Mouse (Mus musculus): Measurements from ENCODE around the gene Catsper1.
"Not testable (repeated sequence)": the region's sequence is repeated elsewhere in the genome, so short reads cannot be mapped to it uniquely, and the experiment has no call there.

Catsper1 gene

DNA sequence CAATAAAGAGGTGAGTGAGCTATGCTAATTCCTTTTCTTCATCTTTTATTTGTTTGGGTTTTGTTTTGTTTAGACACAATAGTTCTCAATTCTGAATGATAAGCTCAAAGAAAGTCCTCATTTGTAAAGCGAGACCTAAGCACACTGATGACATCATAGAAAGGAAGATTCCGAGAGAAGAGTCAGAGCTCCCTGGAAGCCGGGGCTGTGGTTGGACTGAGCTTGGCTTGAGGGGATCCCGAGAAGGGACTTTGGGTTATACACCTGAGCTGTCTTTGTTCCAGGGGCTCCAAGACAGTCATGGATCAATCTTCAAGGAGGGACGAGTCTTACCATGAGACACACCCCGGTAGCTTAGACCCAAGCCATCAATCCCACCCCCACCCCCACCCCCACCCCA is at the start of gene Catsper1:
Gene Catsper1 (plus strand): TSS at position 301 of the 400 bp plus-strand sequence.
- no peak for DNase-seq

DNA sequence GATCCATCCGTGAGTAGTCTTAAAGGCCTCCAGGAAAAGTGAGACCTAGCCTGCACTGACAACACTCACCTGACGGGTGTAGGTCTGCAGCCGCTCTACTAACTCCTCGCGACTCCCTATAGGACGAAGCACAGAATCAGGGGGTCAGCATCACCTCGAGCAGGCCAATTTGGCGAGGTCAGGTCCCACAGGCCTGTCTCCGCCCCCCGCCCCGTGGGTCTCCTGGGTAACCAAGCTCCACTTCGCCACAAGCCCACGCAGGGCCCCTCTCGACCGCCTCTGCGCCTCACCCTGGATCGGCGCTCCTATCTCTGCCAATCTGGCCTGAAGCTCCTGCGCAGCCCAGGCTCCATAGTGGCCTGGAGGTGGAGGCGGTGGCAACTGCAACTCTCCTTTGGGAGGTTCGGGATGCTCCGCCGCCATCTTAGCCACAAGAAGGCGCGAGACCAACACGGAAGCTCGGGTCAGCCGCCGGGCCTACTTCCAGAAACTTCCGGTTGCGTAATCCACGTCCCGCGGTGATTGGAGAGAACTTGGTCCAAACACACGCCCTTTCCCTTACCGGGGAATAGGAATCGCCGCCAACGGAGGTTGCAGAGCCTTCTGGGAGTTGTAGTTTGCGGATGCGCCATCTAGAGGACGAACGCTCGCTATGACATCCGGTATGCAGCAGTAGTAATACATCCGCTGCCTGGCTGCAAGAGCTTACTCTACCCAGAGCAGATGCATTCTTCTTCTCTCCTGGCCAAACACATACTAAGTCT is 40.4 kb upstream of the Catsper1 start, which contains the start of gene Sf3b2:
Gene Sf3b2 (minus strand): TSS at position 484 of the 764 bp plus-strand sequence.
- DNase-seq: peak; percentile 98 to 99

DNA sequence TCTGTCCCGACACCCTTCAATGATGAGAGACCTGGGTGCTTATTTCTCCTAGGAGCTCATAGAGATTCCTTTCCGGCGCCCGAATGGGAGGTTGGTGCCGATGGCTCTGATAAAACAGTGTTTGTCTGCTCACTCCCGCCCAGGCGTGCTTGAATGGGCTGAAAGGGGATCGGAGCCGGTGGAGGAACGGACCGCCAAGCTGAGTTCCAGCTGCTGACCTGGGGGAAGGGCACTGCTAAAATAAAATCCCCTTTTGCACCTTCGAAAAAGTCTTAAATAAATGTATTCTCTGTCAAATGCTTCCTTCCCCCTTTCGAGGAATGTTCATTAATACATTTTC is 39.8 kb upstream of the Catsper1 start:
- DNase-seq: no peak

DNA sequence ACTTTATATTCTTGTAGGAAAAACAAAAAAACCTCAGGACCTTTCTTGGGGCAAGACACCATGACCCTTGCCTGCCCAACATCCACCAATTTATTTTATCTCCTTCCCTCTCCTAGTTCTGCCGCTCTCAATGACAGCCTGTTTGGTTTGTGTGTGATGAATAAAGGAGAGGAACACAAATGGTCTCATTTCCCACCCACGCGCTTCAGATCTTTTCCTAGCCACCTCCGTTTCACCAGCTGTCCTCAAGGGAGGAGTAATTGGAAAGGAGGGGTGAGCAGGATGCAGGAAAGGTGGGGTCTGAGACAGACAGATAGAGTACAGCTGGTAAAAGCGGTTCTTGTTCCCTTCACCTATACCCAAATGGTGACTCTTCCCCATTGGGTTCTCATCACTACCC is 38.9 kb upstream of the Catsper1 start:
- no peak for DNase-seq

DNA sequence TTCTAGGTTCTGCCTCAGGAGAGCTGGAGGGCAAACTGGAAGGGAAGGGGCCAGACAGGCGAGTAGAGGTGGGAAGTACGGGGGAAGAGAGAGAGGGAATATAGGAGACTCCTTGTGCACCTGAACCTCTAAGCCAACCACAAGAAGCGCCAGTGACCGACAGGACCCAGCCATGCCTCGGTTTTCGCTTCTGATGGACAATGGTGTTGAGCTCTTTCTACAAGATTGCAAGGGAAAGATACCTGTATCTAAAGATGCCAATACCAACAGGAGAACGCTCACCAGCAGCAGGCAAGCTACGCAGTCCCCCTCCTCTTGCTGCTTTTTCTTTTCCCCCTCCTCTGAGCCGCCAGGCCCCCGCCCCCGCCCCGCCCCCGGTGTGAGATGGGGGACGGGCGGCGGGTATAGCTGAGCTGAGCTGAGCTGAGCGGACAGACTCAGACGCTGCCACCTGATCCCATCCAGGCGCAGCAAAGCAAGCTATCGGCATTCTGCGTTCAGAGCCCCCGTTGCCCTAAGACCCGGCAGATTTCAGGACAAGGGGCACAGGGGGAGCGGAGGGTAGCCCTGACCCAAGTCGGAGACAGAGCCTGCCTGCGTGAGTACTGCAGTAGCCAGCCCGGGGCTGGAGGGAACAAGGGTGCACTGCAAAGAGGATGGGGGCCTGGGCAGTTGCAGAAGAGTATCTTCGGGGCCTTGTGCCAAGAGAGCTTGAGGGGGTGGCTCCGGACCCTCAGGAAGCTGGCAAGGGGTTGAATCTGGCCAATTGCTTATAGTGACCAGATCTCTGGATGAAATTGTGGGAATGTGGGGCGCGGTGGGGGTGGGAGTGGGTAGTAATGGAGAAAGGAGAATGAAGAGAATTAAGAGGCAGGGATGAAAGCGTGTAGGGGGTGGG is 37.4 kb upstream of the Catsper1 start, which contains the start of gene Gal3st3:
Gene Gal3st3 (plus strand): TSS at position 429 of the 898 bp plus-strand sequence.
- peak; percentile 56 to 59 for DNase-seq

DNA sequence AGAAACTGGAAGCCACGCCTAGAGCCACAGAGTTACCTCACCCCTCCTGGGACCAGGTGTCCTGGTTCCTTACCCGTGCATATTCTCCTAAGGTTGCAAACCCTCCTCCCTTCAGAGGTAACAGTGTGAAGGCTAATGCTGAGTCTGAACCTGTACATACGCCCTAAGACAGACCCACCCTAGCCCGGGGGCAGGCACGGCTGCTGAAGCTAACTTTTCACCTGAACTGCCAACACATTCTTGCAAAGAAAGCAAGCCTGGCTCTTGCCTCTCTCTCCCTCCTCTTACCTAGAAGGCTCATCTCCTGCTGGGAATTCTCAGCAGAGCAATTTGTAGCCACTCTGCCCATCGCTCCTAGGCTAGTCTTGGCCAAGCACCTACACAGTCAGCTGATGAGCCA is 35.0 kb upstream of the Catsper1 start:
- DNase-seq: no peak

DNA sequence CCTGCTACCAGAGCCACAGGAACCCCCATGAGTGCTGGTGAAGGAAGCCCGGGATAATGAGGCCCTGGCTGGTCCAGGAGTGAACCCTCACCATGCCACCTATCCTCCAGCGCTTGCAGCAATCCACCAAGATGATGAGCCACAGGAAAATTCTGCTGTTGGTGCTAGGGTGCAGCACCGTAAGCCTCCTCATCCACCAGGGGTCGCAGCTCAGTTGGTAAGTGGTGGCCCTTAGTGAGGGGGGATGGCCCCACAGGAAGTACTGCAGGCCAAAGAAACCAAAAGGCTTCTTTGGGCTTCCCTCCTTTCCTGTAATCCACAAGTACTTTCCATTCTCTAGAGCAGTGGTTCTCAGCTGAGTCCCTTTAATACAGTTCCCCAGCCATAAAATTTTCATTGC is 33.1 kb upstream of the Catsper1 start:
- DNase-seq: no peak

DNA sequence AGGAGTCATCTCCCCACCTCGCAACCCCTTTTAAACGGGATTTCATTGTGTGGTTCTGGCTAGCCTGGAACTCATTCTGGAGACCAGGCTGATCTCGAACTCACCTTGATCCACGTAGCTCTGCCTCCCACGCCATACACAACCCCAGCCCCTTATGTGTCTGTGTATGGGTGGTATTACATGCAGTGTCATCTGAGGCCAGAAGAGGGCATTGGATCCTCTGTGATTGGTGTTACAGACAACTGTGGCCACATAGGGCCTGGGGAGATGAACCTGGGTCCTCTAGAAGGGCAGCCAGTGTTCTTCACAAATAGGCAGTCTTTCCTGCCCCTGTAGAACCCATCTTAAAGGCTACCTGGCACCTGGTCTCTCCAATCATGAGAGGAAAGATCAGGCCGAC is 29.3 kb upstream of the Catsper1 start:
- DNase-seq: no peak

DNA sequence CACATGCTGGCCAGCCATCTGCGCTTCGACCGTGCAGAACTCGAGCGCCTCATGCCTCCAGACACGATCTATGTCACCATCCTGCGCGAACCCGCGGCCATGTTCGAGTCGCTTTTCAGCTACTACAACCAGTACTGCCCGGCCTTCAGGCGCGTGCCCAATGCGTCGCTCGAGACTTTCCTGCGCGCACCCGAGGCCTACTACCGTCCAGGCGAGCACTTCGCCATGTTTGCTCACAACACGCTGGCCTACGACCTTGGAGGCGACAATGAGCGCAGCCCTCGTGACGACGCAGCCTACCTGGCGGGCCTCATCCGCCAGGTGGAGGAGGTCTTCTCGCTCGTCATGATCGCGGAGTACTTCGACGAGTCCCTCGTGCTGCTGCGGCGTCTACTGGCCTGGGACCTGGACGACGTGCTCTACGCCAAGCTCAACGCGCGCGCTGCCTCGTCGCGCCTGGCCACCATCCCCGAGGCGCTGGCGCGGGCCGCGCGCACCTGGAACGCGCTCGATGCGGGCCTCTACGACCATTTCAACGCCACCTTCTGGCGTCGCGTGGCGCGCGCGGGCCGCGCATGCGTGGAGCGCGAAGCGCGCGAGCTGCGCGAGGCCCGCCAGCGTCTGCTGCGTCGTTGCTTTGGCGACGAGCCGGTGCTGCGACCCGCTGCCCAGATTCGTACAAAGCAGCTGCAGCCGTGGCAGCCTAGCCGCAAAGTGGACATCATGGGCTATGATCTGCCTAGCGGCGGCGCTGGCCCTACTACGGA is 28.4 kb upstream of the Catsper1 start:
- no peak for DNase-seq

DNA sequence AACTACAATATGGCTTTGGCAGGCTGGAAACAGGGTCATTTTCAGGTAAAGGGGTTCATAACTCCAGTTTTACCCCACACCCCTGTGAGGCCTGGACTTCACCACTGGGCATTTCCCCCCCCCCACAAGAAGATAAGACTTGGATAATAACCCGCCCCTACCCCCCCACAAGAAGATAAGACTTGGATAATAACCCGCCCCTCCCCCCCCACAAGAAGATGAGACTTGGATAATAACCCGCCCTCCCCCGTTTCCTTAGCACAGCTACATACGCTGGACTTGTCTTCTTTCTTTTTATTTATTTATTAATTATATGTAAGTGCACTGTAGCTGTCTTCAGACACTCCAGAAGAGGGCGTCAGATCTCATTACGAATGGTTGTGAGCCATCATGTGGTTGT is 26.5 kb upstream of the Catsper1 start:
- no peak for DNase-seq

DNA sequence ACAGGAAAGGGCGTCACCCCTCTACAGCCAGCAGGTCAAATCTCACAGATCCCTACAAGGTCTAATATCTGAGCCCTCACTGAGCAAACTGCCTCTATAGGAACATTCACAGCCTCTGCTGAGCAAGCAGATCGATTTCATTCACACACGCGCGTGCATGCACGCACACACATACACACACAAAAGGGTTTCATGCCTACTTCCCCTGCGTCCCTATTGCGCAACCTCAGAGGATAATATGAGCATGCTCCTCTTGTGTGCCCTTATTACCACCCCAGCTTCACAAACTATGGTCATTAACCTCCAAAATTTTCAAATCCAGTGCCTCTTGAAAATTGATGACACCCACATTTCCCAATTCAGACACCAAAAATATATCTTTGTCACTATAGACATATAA is 22.4 kb upstream of the Catsper1 start:
- DNase-seq: no peak

DNA sequence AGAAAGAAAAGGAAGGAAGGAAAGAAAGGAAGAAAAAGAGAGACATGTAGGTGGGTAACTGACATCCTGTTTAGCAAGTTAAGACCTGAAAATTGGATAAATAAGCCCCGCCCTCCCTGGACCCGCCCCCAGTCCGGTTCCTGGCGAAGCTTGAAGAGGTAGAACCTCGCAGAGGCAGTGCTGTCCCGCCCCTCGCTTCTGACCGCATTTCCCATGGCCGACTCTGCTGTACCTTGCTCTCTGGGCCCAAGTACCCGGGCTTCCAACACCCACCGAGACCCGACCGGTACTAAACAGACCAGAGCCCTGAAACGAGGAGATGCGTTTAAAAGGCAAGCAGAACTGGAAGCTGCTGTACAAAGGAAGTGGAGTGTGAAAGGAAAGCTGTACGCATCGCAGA is 11.7 kb upstream of the Catsper1 start:
- no peak for DNase-seq

DNA sequence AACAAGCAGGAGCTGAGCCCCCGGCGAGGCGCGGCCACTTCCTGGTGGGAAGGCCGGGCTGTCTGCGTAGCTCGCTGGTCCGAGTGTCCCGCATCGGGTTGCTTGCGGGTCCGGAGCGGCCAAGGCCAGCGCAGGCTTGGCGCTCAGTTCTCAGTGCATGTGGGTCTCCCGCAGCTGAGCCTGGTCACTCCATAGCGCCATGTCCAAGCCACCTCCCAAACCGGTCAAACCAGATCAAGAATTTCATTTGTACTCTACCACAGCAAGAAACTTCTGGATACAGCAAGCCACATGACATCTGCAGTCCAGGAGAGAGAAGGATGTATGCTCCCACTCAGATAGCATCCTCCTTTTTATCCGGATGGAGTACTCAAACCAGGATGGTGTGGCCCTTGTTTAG is 7.6 kb upstream of the Catsper1 start:
- DNase-seq: no peak

DNA sequence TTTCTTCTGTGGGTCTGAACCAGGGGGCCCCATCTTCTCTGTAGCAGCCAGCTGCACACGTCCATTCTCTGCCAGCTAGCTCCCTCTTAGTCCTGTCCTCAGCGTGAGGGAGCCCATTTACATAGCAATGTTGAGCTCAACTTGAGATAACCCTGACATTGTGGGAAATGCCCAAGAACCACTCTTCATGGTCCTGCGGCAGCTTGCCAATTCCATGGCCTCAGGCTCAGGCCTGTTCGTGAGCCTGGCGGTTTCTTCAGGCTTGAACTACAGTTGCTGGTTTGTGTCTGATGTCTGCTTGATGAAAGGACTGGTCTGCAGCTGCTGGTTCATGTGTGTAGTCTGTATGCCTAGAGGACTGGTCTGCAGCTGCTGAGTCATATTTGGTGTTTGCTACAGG is 800 bp upstream of the Catsper1 start:
- DNase-seq: no peak

DNA sequence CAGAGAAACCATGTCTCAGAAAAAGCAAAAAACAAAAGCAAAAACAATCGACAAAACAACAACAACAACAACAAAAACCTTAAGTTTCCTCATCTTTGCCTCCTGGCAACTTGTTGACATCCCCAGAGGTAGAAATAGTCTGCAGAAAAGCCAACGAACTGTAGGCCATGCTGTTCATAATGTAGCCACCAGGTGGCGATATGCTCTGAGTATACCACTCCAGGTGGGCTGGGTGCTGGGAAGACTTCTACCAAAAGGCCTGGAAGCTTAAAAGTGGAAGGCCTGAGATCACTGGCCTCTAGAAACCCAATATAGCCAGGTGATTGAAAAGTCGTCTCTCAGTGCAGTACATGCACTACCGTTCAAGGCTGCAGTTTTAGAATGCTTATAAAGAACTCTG is 2.4 kb downstream of the Catsper1 start:
- DNase-seq: peak; percentile 84 to 88

DNA sequence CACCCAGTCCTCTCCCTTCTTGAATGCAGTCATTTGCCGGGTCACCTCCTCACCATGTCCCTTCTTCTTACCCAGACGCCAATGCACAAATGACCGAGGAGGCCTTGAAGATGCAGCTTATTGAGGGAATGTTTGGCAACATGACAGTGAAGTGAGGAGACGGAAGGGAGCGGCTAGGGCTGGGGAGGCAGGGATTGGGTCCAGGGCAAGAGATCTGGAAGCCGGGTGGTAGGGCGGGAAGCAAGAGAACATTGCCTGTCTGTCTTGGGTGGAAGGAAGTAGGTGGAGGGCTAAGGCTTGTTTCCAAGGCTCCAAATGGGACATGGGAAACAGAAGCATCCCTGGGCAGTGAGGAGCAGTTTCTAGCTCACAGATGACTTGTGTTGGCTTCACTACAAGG is 5.8 kb downstream of the Catsper1 start:
- DNase-seq: no peak

DNA sequence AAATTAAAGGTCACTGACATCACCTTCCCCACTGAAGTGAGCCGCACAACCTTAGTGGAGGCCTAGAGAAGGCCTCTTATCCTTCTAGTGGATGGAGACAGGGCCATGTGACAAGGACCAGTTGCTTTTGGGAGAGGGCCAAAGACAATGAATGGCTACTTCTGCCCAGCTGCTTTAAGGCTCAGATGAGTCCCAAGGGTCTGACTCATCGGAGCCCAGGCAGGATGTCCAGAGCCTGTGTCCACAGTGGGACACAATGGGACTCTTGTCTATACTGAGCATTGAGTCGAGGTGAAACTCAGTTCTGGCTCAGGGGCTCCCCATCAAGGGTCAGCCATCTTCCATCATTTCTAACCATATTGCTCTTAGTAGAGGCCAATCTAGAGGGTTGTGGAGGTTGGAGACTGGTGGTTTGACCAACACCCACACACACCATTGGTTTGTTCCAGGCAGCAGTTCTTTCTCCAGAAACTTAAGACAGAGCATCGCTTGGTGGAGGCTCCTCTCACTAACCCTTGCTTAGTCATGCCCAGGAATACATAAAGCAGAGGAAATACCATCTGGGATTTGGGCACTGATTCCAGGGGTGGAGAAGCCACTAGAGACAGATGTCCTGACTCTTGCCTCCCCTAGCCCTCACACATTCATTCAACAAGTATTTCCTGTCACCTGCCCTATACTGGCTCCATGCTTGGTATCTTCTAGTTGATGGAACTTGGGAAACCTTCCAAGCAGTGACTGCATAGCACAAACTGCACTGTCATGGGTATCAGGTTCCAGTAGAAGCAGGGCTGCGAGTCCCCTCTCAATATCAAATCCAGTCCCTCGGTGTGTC is 10.0 kb downstream of the Catsper1 start:
- no peak for DNase-seq

DNA sequence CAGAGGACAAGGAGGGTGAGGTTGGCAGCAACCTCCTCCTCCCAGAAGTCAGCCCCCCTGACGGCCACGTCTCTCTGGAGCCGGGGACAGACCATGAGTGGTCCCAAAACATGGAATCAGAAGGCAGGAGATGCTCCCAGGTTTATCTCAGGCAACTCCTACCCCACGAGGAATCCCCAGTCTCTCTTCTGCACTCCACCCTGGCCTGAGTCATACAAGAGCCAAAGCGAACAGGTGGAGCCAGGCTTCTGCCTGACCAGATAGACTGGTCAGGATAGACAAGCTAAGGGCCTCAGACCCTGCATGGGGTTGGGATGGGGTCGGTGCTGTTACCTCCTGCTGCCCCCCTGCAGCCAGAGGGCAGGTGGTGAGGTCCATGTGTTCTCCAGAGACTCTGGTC is 12.5 kb downstream of the Catsper1 start:
- no peak for DNase-seq

DNA sequence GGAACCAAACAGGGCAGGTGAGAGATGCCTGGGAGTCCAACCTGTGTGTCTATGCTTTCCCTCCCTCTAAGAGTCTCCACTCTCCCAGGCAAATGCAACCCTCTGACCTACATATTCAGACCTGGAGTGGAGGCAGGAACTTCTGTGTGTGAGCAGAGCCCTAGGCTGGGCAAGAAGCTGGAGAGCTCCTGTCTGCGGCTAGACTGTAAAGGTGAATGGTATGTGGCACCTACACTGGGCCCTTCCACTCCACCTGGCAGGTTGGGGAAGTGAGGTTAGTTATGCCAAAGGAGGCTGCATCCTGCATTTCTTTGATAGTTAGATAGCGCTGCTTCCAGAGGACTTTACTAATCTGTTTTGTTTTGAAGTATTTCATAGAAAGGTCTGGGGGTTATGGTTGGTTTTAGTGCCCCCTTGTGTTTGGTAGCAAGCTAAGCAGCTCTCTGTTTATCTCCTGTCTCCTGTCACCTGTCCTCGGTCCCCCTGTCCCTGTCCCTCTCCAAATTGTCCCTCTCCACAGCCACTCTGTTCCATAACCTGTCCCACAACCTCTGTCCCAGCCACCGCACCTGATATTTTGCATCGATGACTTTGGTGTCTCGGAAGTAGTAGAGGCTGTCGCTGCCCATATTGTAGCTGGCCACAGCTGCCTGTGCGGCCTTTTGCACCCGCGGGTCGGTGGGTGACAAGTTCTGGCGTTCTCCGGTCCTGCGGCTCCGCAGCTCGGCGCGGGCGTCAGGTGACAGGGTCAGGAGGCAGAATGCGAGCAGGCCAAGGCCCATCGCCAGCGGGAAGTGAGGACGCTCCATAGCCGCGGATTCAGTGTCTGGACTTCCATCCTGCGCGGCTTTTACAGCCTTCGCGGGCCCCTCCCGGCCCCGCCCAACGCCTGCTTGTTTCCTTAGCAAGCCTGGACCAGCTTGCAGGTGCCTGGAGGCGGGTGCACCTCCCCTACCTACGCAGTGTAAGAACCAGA is 13.3 kb downstream of the Catsper1 start:
- DNase-seq: peak; percentile 64 to 66

DNA sequence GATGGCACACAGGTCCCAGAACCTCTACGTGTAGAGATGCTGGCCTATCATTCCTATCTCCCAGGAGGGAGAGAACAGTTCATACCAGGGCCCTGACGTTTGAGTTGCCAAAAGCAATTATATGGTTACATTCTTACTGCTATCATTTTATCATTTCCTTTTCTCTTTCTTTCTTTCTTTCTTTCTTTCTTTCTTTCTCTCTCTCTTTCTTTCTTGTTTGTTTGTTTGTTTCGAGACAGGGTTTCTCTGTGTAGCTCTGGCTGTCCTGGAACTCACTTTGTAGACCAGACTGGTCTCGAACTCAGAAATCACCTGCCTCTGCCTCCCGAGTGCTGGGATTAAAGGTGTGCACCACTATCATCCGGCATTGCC is 13.9 kb downstream of the Catsper1 start, which contains the start of gene Cst6:
Gene Cst6 (minus strand): TSS at position 73 of the 372 bp plus-strand sequence.
- DNase-seq: not testable (repeated sequence)

DNA sequence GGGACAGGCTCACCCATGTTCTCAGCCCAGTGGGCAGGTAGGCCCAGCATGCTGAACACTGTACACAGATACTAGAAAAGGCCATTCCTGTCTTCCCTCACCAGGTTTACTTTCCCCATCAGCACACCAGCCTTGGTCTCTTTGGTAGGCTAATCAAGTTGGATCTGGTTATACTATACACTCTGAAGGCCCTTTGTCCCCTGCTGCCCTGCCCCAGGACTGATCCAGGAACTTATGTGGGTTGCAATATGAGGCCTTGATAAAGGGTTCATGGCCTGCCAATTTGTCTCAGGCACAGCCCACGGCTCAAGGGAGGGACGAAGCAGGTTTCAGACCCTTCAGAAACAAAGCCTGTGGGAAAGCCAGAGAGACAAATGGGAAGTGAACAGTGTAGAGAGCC is 18.1 kb downstream of the Catsper1 start:
- no peak for DNase-seq

All from cerebellum, postnatal 36 days (tissue).